Mouse (Mus musculus): ENCODE measurements around the gene 1700017B05Rik. TPM values are rescaled to one million over a fixed set of nuclear protein-coding genes. Genes with fewer than 3 reads are reported as not detected.
A peak's percentile ranks its signal among the peaks of the same experiment; 100 is the strongest.

Gene 1700017B05Rik
- polyA plus RNA-seq, 1 experiment = 30.3 TPM

- Histone ChIP-seq H3ac (ENCODE audit: control insufficient read depth, insufficient read length) (no peak overlapping the region), H3K4me3 (no peak overlapping the region), H3K27me3 (ENCODE audit: control insufficient read depth, insufficient read depth, insufficient read length) (no peaks in the 10 kb centered on the region), H3K79me2 (ENCODE audit: control insufficient read depth, insufficient read depth) (peaks cover 23% of the 10 kb centered on the region), H3K4me2 (ENCODE audit: low read depth) (no peak overlapping the region), H3K36me3 (ENCODE audit: control insufficient read depth, insufficient read depth) (peaks cover 21% of the 10 kb centered on the region)
- no peak for TF ChIP-seq E2F4 (IDR thresholded peaks at IDR 0.05; ENCODE audit: insufficient read depth)
- TF ChIP-seq POLR2AphosphoS2 (IDR thresholded peaks at IDR 0.05; ENCODE audit: insufficient read length, low read depth) = no peak
- no peak for TF ChIP-seq POLR2A (IDR thresholded peaks at IDR 0.05; ENCODE audit: insufficient read length, low read depth)
- TF ChIP-seq TCF3 (IDR thresholded peaks at IDR 0.05; ENCODE audit: insufficient read length, low read depth) = no peak
Measured at GRCm38 (mm10) chr9:57251139-57251538, 11.3 kb downstream of the 1700017B05Rik start.

- Histone ChIP-seq H3ac (ENCODE audit: control insufficient read depth, insufficient read length) (no peak overlapping the region), H3K79me2 (ENCODE audit: control insufficient read depth, insufficient read depth) (peaks cover 16% of the 10 kb centered on the region)
- TF ChIP-seq TCF3 (IDR thresholded peaks at IDR 0.05; ENCODE audit: insufficient read length, low read depth) (no peak), MYOG (IDR thresholded peaks at IDR 0.05; ENCODE audit: control insufficient read depth in 1 of 3, insufficient read depth in 1 of 3, insufficient read length in 2 of 3, low read depth in 2 of 3) (no peak), SRF (IDR thresholded peaks at IDR 0.05; ENCODE audit: control insufficient read depth, insufficient read length, low read depth) (no peak), TCF12 (IDR thresholded peaks at IDR 0.05; ENCODE audit: insufficient read depth, poor library complexity, severe bottlenecking) (no peak), POLR2A (IDR thresholded peaks at IDR 0.05; ENCODE audit: insufficient read length, low read depth) (no peak), E2F4 (IDR thresholded peaks at IDR 0.05; ENCODE audit: insufficient read depth) (no peak), MAX (IDR thresholded peaks at IDR 0.05; ENCODE audit: low read depth) (no peak), REST (IDR thresholded peaks at IDR 0.05; ENCODE audit: insufficient read depth, insufficient read length) (no peak), POLR2AphosphoS2 (IDR thresholded peaks at IDR 0.05; ENCODE audit: insufficient read length, low read depth) (no peak), USF1 (IDR thresholded peaks at IDR 0.05; ENCODE audit: low read depth) (no peak), MYOD1 (IDR thresholded peaks at IDR 0.05; ENCODE audit: control insufficient read depth in 1 of 3, insufficient read length in 2 of 3, low read depth in 2 of 3) (no peak)
Measured at GRCm38 (mm10) chr9:57250026-57250425, 12.4 kb downstream of the 1700017B05Rik start.

GRCm38 (mm10) chr9:57248030-57248942, 14.1 kb downstream of the 1700017B05Rik start:
- H3K4me3 ChIP-seq = no peak overlapping the region

More at GRCm38 (mm10) chr9:57250026-57250425, 12.4 kb downstream of the 1700017B05Rik start:
- Histone ChIP-seq H3K4me2 (ENCODE audit: low read depth) (no peak overlapping the region), H3K4me3 (no peak overlapping the region), H3K36me3 (ENCODE audit: control insufficient read depth, insufficient read depth) (peaks cover 15% of the 10 kb centered on the region), H3K27me3 (ENCODE audit: control insufficient read depth, insufficient read depth, insufficient read length) (no peaks in the 10 kb centered on the region)

GRCm38 (mm10) chr9:57247201-57247671, 15.2 kb downstream of the 1700017B05Rik start:
- peak overlapping the region; percentile 45 for H3K4me2 ChIP-seq (ENCODE audit: low read depth)
- no peaks in the 10 kb centered on the region for H3K27me3 ChIP-seq (ENCODE audit: control insufficient read depth, insufficient read depth, insufficient read length)
- no peaks in the 10 kb centered on the region for H3K79me2 ChIP-seq (ENCODE audit: control insufficient read depth, insufficient read depth)
- peaks cover 3% of the 10 kb centered on the region for H3K36me3 ChIP-seq (ENCODE audit: control insufficient read depth, insufficient read depth)
- H3ac ChIP-seq (ENCODE audit: control insufficient read depth, insufficient read length) = no peak overlapping the region
- H3K4me3 ChIP-seq = no peak overlapping the region
- TF ChIP-seq POLR2AphosphoS2 (IDR thresholded peaks at IDR 0.05; ENCODE audit: insufficient read length, low read depth) (peak; percentile 43), USF1 (IDR thresholded peaks at IDR 0.05; ENCODE audit: low read depth) (no peak)

More at GRCm38 (mm10) chr9:57248030-57248942, 14.1 kb downstream of the 1700017B05Rik start:
- H3K36me3 ChIP-seq (ENCODE audit: control insufficient read depth, insufficient read depth) = peaks cover 12% of the 10 kb centered on the region
- no peak overlapping the region for H3ac ChIP-seq (ENCODE audit: control insufficient read depth, insufficient read length)
- no peaks in the 10 kb centered on the region for H3K27me3 ChIP-seq (ENCODE audit: control insufficient read depth, insufficient read depth, insufficient read length)
- H3K4me2 ChIP-seq (ENCODE audit: low read depth) = no peak overlapping the region
- peaks cover 6% of the 10 kb centered on the region for H3K79me2 ChIP-seq (ENCODE audit: control insufficient read depth, insufficient read depth)
- TF ChIP-seq REST (IDR thresholded peaks at IDR 0.05; ENCODE audit: insufficient read depth, insufficient read length) = no peak
- TF ChIP-seq MYOG (IDR thresholded peaks at IDR 0.05; ENCODE audit: control insufficient read depth in 1 of 3, insufficient read depth in 1 of 3, insufficient read length in 2 of 3, low read depth in 2 of 3) = no peak
- no peak for TF ChIP-seq MAX (IDR thresholded peaks at IDR 0.05; ENCODE audit: low read depth)
- TF ChIP-seq TCF3 (IDR thresholded peaks at IDR 0.05; ENCODE audit: insufficient read length, low read depth) = no peak
- TF ChIP-seq TCF12 (IDR thresholded peaks at IDR 0.05; ENCODE audit: insufficient read depth, poor library complexity, severe bottlenecking) = no peak
- peak; percentile 55 for TF ChIP-seq POLR2AphosphoS2 (IDR thresholded peaks at IDR 0.05; ENCODE audit: insufficient read length, low read depth)
- TF ChIP-seq SRF (IDR thresholded peaks at IDR 0.05; ENCODE audit: control insufficient read depth, insufficient read length, low read depth) = no peak
- no peak for TF ChIP-seq E2F4 (IDR thresholded peaks at IDR 0.05; ENCODE audit: insufficient read depth)

GRCm38 (mm10) chr9:57246482-57246881, 15.9 kb downstream of the 1700017B05Rik start:
- H3K36me3 ChIP-seq (ENCODE audit: control insufficient read depth, insufficient read depth) = no peaks in the 10 kb centered on the region
- no peak for TF ChIP-seq TCF12 (IDR thresholded peaks at IDR 0.05; ENCODE audit: insufficient read depth, poor library complexity, severe bottlenecking)
- TF ChIP-seq USF1 (IDR thresholded peaks at IDR 0.05; ENCODE audit: low read depth) = no peak
- TF ChIP-seq CEBPB (IDR thresholded peaks at IDR 0.05; ENCODE audit: insufficient read depth, poor library complexity, severe bottlenecking) = no peak
- TF ChIP-seq POLR2A (IDR thresholded peaks at IDR 0.05; ENCODE audit: insufficient read length, low read depth) = no peak
- no peak for TF ChIP-seq SRF (IDR thresholded peaks at IDR 0.05; ENCODE audit: control insufficient read depth, insufficient read length, low read depth)
- no peak for TF ChIP-seq MAX (IDR thresholded peaks at IDR 0.05; ENCODE audit: low read depth)
- TF ChIP-seq POLR2AphosphoS2 (IDR thresholded peaks at IDR 0.05; ENCODE audit: insufficient read length, low read depth) = no peak
- TF ChIP-seq TCF3 (IDR thresholded peaks at IDR 0.05; ENCODE audit: insufficient read length, low read depth) = no peak
- no peak for TF ChIP-seq MYOG (IDR thresholded peaks at IDR 0.05; ENCODE audit: control insufficient read depth in 1 of 3, insufficient read depth in 1 of 3, insufficient read length in 2 of 3, low read depth in 2 of 3)
- no peak for TF ChIP-seq E2F4 (IDR thresholded peaks at IDR 0.05; ENCODE audit: insufficient read depth)
- no peak for TF ChIP-seq MYOD1 (IDR thresholded peaks at IDR 0.05; ENCODE audit: control insufficient read depth in 1 of 3, insufficient read length in 2 of 3, low read depth in 2 of 3)
- no peak for TF ChIP-seq REST (IDR thresholded peaks at IDR 0.05; ENCODE audit: insufficient read depth, insufficient read length)
- H3K4me2 ChIP-seq (ENCODE audit: low read depth) = no peak overlapping the region
- H3K4me3 ChIP-seq = no peak overlapping the region
- no peaks in the 10 kb centered on the region for H3K79me2 ChIP-seq (ENCODE audit: control insufficient read depth, insufficient read depth)
- no peaks in the 10 kb centered on the region for H3K27me3 ChIP-seq (ENCODE audit: control insufficient read depth, insufficient read depth, insufficient read length)
- no peak overlapping the region for H3ac ChIP-seq (ENCODE audit: control insufficient read depth, insufficient read length)
